In the genomic region with DNA sequence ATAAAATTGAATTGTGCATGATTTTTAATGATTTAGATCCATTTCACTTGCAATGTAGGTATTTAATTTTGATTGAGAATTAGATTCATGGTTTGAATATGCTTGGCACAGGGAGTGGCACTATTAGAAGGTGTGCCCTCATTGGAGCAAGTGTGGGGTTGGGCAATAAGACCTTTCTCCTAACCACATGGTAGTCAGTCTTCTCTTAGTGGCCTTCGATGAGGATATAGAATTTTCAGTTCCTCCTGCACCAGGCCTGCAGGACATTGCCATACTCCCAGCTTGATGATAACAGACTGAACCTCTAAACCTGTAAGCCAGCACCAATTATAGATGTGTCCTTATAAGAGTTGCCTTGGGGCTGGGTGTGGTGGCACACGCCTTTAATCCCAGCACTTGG, we compare ENCODE assay signal across 20 mouse cellular contexts.
DNase-seq lines count a peak whose midpoint lies in the region; ATAC-seq lines count a peak whose summit lies in the region.
"Had no signal": no experiment of that assay in that cellular context is flagged by ENCODE, and none has a peak within 500 bp of the region (broad histone marks: within the 10 kb centered on the region; RNA-seq: fewer than 3 reads in every experiment).

No protein-coding gene starts in this region.

- peak; percentile 7 for DNase-seq in lung, postnatal 36 days
- no peak for DNase-seq in lung, adult 18-20 months
- no peak for DNase-seq in left cerebral cortex, adult 8-10 months (ENCODE audit: low spot score in 2 of 2)
- no peak for DNase-seq in cerebellum, postnatal 25 days
- DNase-seq: adrenal gland, adult 8-10 months; adrenal gland, postnatal 14 days; adrenal gland, postnatal 36 days; B cell, adult 2 months; cerebellum, adult 11 months; cerebellum, adult 18-20 months; cerebellum, adult 8-10 months; cerebellum, adult 9-11 months; cerebellum, postnatal 14 days; embryo, embryonic 11 days had no signal

- ATAC-seq in megakaryocyte, adult 5-6 weeks (ENCODE audit: poor library complexity, severe bottlenecking), result peak; percentile 74
- ATAC-seq: activated CD4-positive, CD25-positive, alpha-beta regulatory T cell, adult 4 months; CD4-positive, CD25-positive, alpha-beta regulatory T cell, adult 4 months; forebrain, embryonic 14.5 days; forebrain, embryonic 16.5 days; Patski had no signal
